Mouse (Mus musculus) cerebellum, adult 11-12 months (tissue): ENCODE data around the gene Exoc1.

Source experiments
- DNase-seq: peaks from one replicate; pipeline ENCODE4 v3.0.0; 2022

The Exoc1 gene

DNA sequence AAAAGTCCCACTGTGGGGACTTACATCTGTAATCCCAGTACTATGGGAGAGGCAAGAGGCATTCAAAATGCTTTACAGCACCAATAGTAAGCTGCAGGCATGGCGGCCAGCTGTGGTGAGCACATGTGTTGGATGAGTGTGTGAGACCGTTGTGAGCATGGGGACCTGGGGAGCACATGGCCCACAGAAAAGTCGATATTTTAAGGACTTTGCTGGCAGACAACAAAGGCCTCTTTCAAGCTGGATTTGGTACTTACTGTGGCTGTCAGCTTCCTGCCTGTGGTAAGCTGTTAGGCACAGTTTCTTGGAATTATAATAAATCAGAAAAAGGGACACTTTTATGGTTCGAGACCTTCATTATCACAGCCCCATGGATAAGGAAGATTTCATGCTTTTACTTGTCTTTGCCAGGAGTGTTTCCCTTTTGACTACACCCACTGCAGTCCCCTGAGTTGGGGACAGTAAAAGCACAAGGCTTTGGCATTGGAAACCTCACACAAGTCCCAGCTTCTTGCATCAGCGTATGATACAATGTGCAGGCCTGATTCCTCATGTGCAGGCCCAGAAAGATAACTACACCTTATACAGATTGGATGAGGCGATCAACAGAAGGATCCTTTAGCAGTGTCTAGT, 83.9 kb downstream of the Exoc1 start:
- DNase-seq, result no peak

DNA sequence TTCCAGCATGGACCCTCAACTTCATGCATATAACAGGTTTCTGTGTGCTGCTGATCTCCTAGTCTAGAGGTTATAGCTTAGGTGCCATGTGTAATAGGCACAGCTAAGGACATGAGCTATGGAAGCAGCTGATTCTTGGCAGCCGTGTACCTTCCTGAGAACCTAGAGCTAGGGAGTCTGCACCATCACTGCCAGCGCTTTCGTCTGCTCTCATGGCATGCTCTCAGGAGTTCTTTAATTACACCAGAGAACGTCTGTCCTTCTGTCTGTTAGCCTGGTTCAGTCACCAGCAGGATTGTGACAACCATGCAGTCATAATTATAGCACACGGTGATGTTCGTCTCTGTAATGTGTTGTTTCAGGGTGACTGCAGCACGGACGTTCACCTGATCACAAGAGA, 86.2 kb downstream of the Exoc1 start:
- no peak for DNase-seq

DNA sequence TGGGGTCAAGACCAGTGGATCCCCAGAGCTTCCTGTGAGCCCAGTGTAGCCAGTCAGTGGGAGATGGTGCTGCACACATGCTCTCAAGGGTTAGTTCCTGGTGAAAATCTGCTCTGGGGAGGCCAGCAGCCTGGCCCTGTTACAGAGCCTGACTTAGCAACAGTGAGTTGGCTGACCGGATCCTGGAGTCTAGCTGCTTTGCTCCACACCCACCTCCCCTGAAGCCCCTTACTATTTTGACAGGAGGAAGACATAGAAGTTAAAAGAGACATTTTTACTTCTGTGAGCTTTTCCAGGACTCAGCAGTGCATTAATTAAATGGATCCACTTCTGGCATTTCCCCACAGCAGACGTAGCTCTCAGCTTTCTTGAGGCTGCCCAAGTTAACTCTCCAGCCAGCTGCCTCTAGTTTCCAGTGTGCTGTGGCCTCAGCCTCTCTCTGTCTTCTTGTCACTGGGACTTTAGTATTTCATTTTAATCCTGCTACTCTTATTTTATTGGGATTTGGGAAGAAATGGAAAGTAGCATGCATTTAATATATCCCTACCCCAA, 87.2 kb downstream of the Exoc1 start:
- DNase-seq, result no peak

DNA sequence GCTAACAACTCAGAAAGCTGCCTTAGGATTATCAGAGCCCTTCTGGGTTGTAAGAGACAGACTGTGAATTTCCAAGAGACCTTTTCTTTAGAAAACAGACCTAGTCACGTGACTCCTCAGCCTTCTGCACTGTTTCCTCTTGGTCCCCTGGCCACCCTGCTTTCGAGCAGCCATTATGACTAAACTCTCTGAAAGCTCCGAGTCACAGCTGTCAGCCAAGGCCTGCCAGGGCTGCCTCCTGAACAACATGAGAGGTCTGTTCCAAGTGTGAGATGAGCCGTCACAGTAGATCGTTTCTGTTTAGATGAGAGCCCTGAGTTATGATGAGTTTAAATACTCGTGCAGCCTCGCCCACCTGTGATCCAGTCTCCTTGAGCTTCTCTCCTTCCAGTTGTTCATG, 89.6 kb downstream of the Exoc1 start:
- no peak for DNase-seq
